Mouse (Mus musculus): Measurements from ENCODE around the gene Tcaf3.
A peak's percentile ranks its signal among the peaks of the same experiment; 100 is the strongest.

Gene Tcaf3

GRCm38 (mm10) chr6:42544846-42545245, 52.6 kb downstream of the Tcaf3 start:
- DNase-seq (ENCODE audit: extremely low read depth, low read depth, low spot score): no peak

- peak; percentile 25 for DNase-seq (ENCODE audit: extremely low read depth, low read depth, low spot score)
These were observed 55.2 kb downstream of the Tcaf3 start for GRCm38 (mm10) chr6:42542036-42543031.

GRCm38 (mm10) chr6:42540681-42541080, 56.8 kb downstream of the Tcaf3 start:
- no peak for DNase-seq (ENCODE audit: extremely low read depth, low read depth, low spot score)

GRCm38 (mm10) chr6:42539711-42540110, 57.8 kb downstream of the Tcaf3 start:
- no peak for DNase-seq (ENCODE audit: extremely low read depth, low read depth, low spot score)
